Mouse (Mus musculus): ENCODE measurements at regions not wholly inside any gene's neighbourhood (a gene's known extent, or its start where the extent isn't known, plus 50 kb on each side); places are given as distances from the start of the nearest gene placed in this dataset.

GRCm38 (mm10) chr6:51114604-51115333, 317.7 kb upstream of the Nfe2l3 start:
- ATAC-seq (ENCODE audit: extremely low read depth, insufficient number of reproducible peaks, low FRiP score, poor library complexity, severe bottlenecking) = no peak

GRCm38 (mm10) chr6:51118833-51119535, 313.5 kb upstream of the Nfe2l3 start:
- peak; percentile 51; the same call in 1 of the 2 replicates for ATAC-seq (ENCODE audit: extremely low read depth, insufficient number of reproducible peaks, low FRiP score, poor library complexity, severe bottlenecking)

- no peak for ATAC-seq (ENCODE audit: extremely low read depth, insufficient number of reproducible peaks, low FRiP score, poor library complexity, severe bottlenecking)
Observed at GRCm38 (mm10) chr6:51119691-51120302, 312.7 kb upstream of the Nfe2l3 start.

GRCm38 (mm10) chr6:51122941-51123340, 309.5 kb upstream of the Nfe2l3 start:
- no peak for ATAC-seq (ENCODE audit: extremely low read depth, insufficient number of reproducible peaks, low FRiP score, poor library complexity, severe bottlenecking)

GRCm38 (mm10) chr6:51127851-51128250, 304.6 kb upstream of the Nfe2l3 start:
- no peak for ATAC-seq (ENCODE audit: extremely low read depth, insufficient number of reproducible peaks, low FRiP score, poor library complexity, severe bottlenecking)

- ATAC-seq (ENCODE audit: extremely low read depth, insufficient number of reproducible peaks, low FRiP score, poor library complexity, severe bottlenecking) = no peak
Observed at GRCm38 (mm10) chr6:51129096-51129495, 303.4 kb upstream of the Nfe2l3 start.

GRCm38 (mm10) chr6:51129591-51129990, 302.9 kb upstream of the Nfe2l3 start:
- ATAC-seq (ENCODE audit: extremely low read depth, insufficient number of reproducible peaks, low FRiP score, poor library complexity, severe bottlenecking) = peak; percentile 85

GRCm38 (mm10) chr6:51144762-51145161, 287.7 kb upstream of the Nfe2l3 start:
- peak; percentile 41; the same call in 1 of the 2 replicates for ATAC-seq (ENCODE audit: extremely low read depth, insufficient number of reproducible peaks, low FRiP score, poor library complexity, severe bottlenecking)

- no peak for ATAC-seq (ENCODE audit: extremely low read depth, insufficient number of reproducible peaks, low FRiP score, poor library complexity, severe bottlenecking)
Observed at GRCm38 (mm10) chr6:51145863-51146262, 286.6 kb upstream of the Nfe2l3 start.

GRCm38 (mm10) chr6:51148821-51149220, 283.6 kb upstream of the Nfe2l3 start:
- ATAC-seq (ENCODE audit: extremely low read depth, insufficient number of reproducible peaks, low FRiP score, poor library complexity, severe bottlenecking) = no peak

GRCm38 (mm10) chr6:51150066-51150465, 282.4 kb upstream of the Nfe2l3 start:
- ATAC-seq (ENCODE audit: extremely low read depth, insufficient number of reproducible peaks, low FRiP score, poor library complexity, severe bottlenecking) = no peak

- peak; percentile 81 for ATAC-seq (ENCODE audit: extremely low read depth, insufficient number of reproducible peaks, low FRiP score, poor library complexity, severe bottlenecking)
Observed at GRCm38 (mm10) chr6:51150486-51150885, 282.0 kb upstream of the Nfe2l3 start.

- no peak for ATAC-seq (ENCODE audit: extremely low read depth, insufficient number of reproducible peaks, low FRiP score, poor library complexity, severe bottlenecking)
Observed at GRCm38 (mm10) chr6:51150916-51151315, 281.6 kb upstream of the Nfe2l3 start.

- ATAC-seq (ENCODE audit: extremely low read depth, insufficient number of reproducible peaks, low FRiP score, poor library complexity, severe bottlenecking) = no peak
Observed at GRCm38 (mm10) chr6:51156836-51157370, 275.6 kb upstream of the Nfe2l3 start.

- ATAC-seq (ENCODE audit: extremely low read depth, insufficient number of reproducible peaks, low FRiP score, poor library complexity, severe bottlenecking) = no peak
Observed at GRCm38 (mm10) chr6:51161149-51161548, 271.3 kb upstream of the Nfe2l3 start.

GRCm38 (mm10) chr6:51162208-51163082, 270.0 kb upstream of the Nfe2l3 start:
- no peak for ATAC-seq (ENCODE audit: extremely low read depth, insufficient number of reproducible peaks, low FRiP score, poor library complexity, severe bottlenecking)

GRCm38 (mm10) chr6:51163266-51163665, 269.2 kb upstream of the Nfe2l3 start:
- ATAC-seq (ENCODE audit: extremely low read depth, insufficient number of reproducible peaks, low FRiP score, poor library complexity, severe bottlenecking) = no peak

GRCm38 (mm10) chr6:51163882-51164281, 268.6 kb upstream of the Nfe2l3 start:
- ATAC-seq (ENCODE audit: extremely low read depth, insufficient number of reproducible peaks, low FRiP score, poor library complexity, severe bottlenecking) = no peak

- ATAC-seq (ENCODE audit: extremely low read depth, insufficient number of reproducible peaks, low FRiP score, poor library complexity, severe bottlenecking) = no peak
Observed at GRCm38 (mm10) chr6:51167028-51167427, 265.4 kb upstream of the Nfe2l3 start.

All from neutrophil, adult 5-6 weeks (primary cell).